Mouse (Mus musculus) CD4-positive naive resting alpha-beta T cell, adult 57 days (primary cell): ENCODE measurements around the gene Fbxw8. TPM values are rescaled to one million over a fixed set of nuclear protein-coding genes. Genes with fewer than 3 reads are reported as not detected.

ENCODE experiments used
- total RNA-seq: library from RNA; stranded (reverse); gene quantifications from one replicate; pipeline ENCODE4 v1.2.4, GENCODE M21; 2023

Fbxw8 gene
- 5.3 TPM for total RNA-seq

GRCm38 (mm10) chr5:118154839-118155564, at the start of gene Fbxw8:
Gene Fbxw8 (minus strand): TSS chr5:118155464.

GRCm38 (mm10) chr5:118164581-118164980, 9.3 kb upstream of the Fbxw8 start, which contains the start of gene Hrk:
Gene Hrk (plus strand): TSS chr5:118164648.

GRCm38 (mm10) chr5:118027698-118028190, 127.5 kb downstream of the Fbxw8 start, which contains the start of gene Tesc:
Gene Tesc (plus strand): TSS chr5:118027743.

Other genes with a start within 250 kb of the Fbxw8 start
- gene Fbxo21, start 178.7 kb downstream of the Fbxw8 start, total RNA-seq: 26.8 TPM
- 50.1 TPM for gene Tesc, start 127.7 kb downstream of the Fbxw8 start, total RNA-seq
- not detected for gene Hrk, start 9.2 kb upstream of the Fbxw8 start, total RNA-seq
- gene Rnft2, start 89.7 kb upstream of the Fbxw8 start, total RNA-seq: 3.7 TPM
- gene 2410131K14Rik, start 89.8 kb upstream of the Fbxw8 start, total RNA-seq: 9.3 TPM